In genomic region chr1:37130012-37130570, GRCm38 (mm10) we compare ENCODE assay signal across 18 mouse cellular contexts.
DNase-seq lines count a peak whose midpoint lies in the region; TF ChIP-seq lines count a peak whose summit lies in the region.
"Had no signal": no experiment of that assay in that cellular context is flagged by ENCODE, and none has a peak within 500 bp of the region (broad histone marks: within the 10 kb centered on the region; RNA-seq: fewer than 3 reads in every experiment).

No protein-coding gene starts in this region.

- peaks cover 11 to 12% of the 10 kb centered on the region in 2 experiments for H3K4me1 ChIP-seq in ES-E14 (ENCODE audit: control insufficient read depth in 2 of 2, insufficient read depth in 2 of 2, low read length in 2 of 2, poor library complexity in 1 of 2)
- H3K4me1 ChIP-seq: forebrain, embryonic 12.5 days; hindbrain, embryonic 15.5 days had no signal

- no peak overlapping the region for H3K4me3 ChIP-seq in ES-E14 (ENCODE audit: insufficient read depth in 1 of 2, low read depth in 1 of 2, low read length in 2 of 2, poor library complexity in 1 of 2, severe bottlenecking in 1 of 2)
- H3K4me3 ChIP-seq: forebrain, embryonic 12.5 days; heart, adult 2 months; hindbrain, embryonic 12.5 days; hindbrain, embryonic 15.5 days had no signal

- peak overlapping the region; percentile 61; the same call in 1 of the 2 replicates for H3K27ac ChIP-seq in ES-E14 (ENCODE audit: insufficient read depth, low read depth, low read length, poor library complexity, severe bottlenecking)
- H3K27ac ChIP-seq: forebrain, embryonic 12.5 days; heart, adult 2 months; hindbrain, embryonic 12.5 days; hindbrain, embryonic 15.5 days had no signal

- in situ Hi-C loops in ES-E14 (cut with MboI; ENCODE audit: low sequenced_read_pairs in 2 of 2, unreplicated experiment in 2 of 2) = no loop called here

- DNase-seq in heart, adult 11 months = peak; percentile 19
- DNase-seq in heart, adult 9 months (ENCODE audit: low spot score in 2 of 2) = no peak
- DNase-seq in ES-E14 (ENCODE audit: low read depth, low spot score) = peak; percentile 80
- peak; percentile 92 for DNase-seq in ZHBTc4 (ENCODE audit: low read depth, low spot score)
- no peak for DNase-seq in cerebellum, adult 11 months
- DNase-seq in adrenal gland, postnatal 10 days = no peak
- DNase-seq: adrenal gland, adult 2 months; adrenal gland, postnatal 25 days; B cell, adult 2 months; cerebellum, adult 18-20 months; cerebellum, adult 9-10 months; cerebellum, postnatal 14 days; gastrocnemius, postnatal 10 days; heart, adult 2 months; kidney, adult 2 months had no signal

- 0 out of 2 replicates have a peak, but pooled peaks cover 2% of the 10 kb centered on the region for H3K36me3 ChIP-seq in ES-E14 (ENCODE audit: control insufficient read depth, insufficient read depth, low read length, poor library complexity, severe bottlenecking)
- H3K36me3 ChIP-seq: forebrain, embryonic 12.5 days; hindbrain, embryonic 12.5 days; hindbrain, embryonic 15.5 days had no signal

- peak overlapping the region; percentile 13; the same call in 1 of the 2 replicates for H3K9ac ChIP-seq in ES-E14 (ENCODE audit: insufficient read depth, low read depth, low read length, poor library complexity, severe bottlenecking)
- H3K9ac ChIP-seq: forebrain, embryonic 12.5 days; hindbrain, embryonic 12.5 days; hindbrain, embryonic 15.5 days had no signal

- no peaks in the 10 kb centered on the region for H3K9me3 ChIP-seq in ES-E14 (ENCODE audit: control insufficient read depth, insufficient read depth, low read depth, low read length)
- H3K9me3 ChIP-seq: forebrain, embryonic 12.5 days; hindbrain, embryonic 12.5 days; hindbrain, embryonic 15.5 days had no signal

TF ChIP-seq in ES-E14, 5 proteins besides CTCF, POLR2A, EP300 and RAD21:
- peak; percentile 79 for TF ChIP-seq ZNF384 (IDR thresholded peaks at IDR 0.05; ENCODE audit: low read depth, low read length)
- TF ChIP-seq MAFK (IDR thresholded peaks at IDR 0.05; ENCODE audit: insufficient read depth, low read depth, low read length) = no peak; the same call in 1 of the 2 replicates

Comparison
In these comparisons a context has a peak if more than half of its experiments do, and no peak if none do; other contexts are left out.
1. DNase-seq: peak in heart, adult 11 months (single experiment), ES-E14 (single experiment) and ZHBTc4 (single experiment); none in heart, adult 9 months (0 of 2), cerebellum, adult 11 months (single experiment) and adrenal gland, postnatal 10 days (single experiment).